ENCODE assay signal across 8 mouse cellular contexts in genomic region chr11:33843294-33843864, GRCm38 (mm10).
DNase-seq lines count a peak whose midpoint lies in the region; ATAC-seq lines count a peak whose summit lies in the region.

No protein-coding gene starts in this region.

- H3K27me3 ChIP-seq in forebrain, embryonic 14.5 days (replicated peaks; ENCODE audit: control insufficient read depth, insufficient read depth, low read length): no peaks in the 10 kb centered on the region
- peaks cover 47% of the 10 kb centered on the region for H3K27me3 ChIP-seq in midbrain, embryonic 10.5 days (ENCODE audit: low read depth, poor library complexity, severe bottlenecking)

- H3K9me3 ChIP-seq in forebrain, embryonic 14.5 days (replicated peaks; ENCODE audit: control insufficient read depth, low read length): no peaks in the 10 kb centered on the region
- no peaks in the 10 kb centered on the region for H3K9me3 ChIP-seq in midbrain, embryonic 10.5 days (replicated peaks)

- no peak for DNase-seq in frontal cortex, adult 2 months (ENCODE audit: extremely low spot score in 1 of 2, low spot score in 1 of 2)
- peak; percentile 8 for DNase-seq in ES-CJ7 (ENCODE audit: low read depth, low spot score)
- DNase-seq in forebrain, embryonic 14.5 days (ENCODE audit: low spot score): peak; percentile 77
- peak; percentile 66 for DNase-seq in midbrain, embryonic 10.5 days (ENCODE audit: low spot score)
- no peak for DNase-seq in urinary bladder, postnatal 14 days (ENCODE audit: low spot score)

- no peaks in the 10 kb centered on the region for H3K36me3 ChIP-seq in forebrain, embryonic 14.5 days (ENCODE audit: control insufficient read depth, insufficient read depth, low read length)
- H3K36me3 ChIP-seq in midbrain, embryonic 10.5 days: no peaks in the 10 kb centered on the region

- H3K4me1 ChIP-seq in forebrain, embryonic 14.5 days (ENCODE audit: control insufficient read depth, insufficient read depth, low read length): 0 out of 2 replicates have a peak, but pooled peaks cover 4% of the 10 kb centered on the region
- H3K4me1 ChIP-seq in midbrain, embryonic 10.5 days: peaks cover 17% of the 10 kb centered on the region

- peak overlapping the region; percentile 30; the same call in 1 of the 2 replicates for H3K27ac ChIP-seq in forebrain, embryonic 14.5 days (ENCODE audit: low read depth, low read length)
- peak overlapping the region; percentile 85 for H3K27ac ChIP-seq in midbrain, embryonic 10.5 days (replicated peaks)

- peak overlapping the region; percentile 52 for H3K4me3 ChIP-seq in forebrain, embryonic 14.5 days (ENCODE audit: low read depth, low read length)
- peak overlapping the region; percentile 65 for H3K4me3 ChIP-seq in midbrain, embryonic 10.5 days

- under 1% methylated on average over 49 of the region's 52 CpGs for WGBS in forebrain, embryonic 14.5 days
- under 1% methylated on average over 49 of the region's 52 CpGs for WGBS in midbrain, embryonic 10.5 days

- ATAC-seq in frontal cortex, adult (ENCODE audit: low TSS enrichment): peak; percentile 73
- peak; percentile 94 for ATAC-seq in forebrain, embryonic 14.5 days
- ATAC-seq in monocyte, adult 5-6 weeks (replicated peaks; ENCODE audit: insufficient number of reproducible peaks, low FRiP score, low TSS enrichment, poor library complexity, severe bottlenecking): no peak
- no peak for ATAC-seq in erythroblast, adult 5-6 weeks (replicated peaks; ENCODE audit: low FRiP score, poor library complexity, severe bottlenecking)

- H3K9ac ChIP-seq in forebrain, embryonic 14.5 days (ENCODE audit: low read length): peak overlapping the region; percentile 75

- H3K4me2 ChIP-seq in forebrain, embryonic 14.5 days (ENCODE audit: low read length): peak overlapping the region; percentile 92

Comparison
In these comparisons a context has a peak if more than half of its experiments do, and no peak if none do; other contexts are left out.
1. ATAC-seq: peak in frontal cortex, adult (single experiment) and forebrain, embryonic 14.5 days (single experiment); none in monocyte, adult 5-6 weeks (single experiment) and erythroblast, adult 5-6 weeks (single experiment).
2. DNase-seq: peak in ES-CJ7 (single experiment), forebrain, embryonic 14.5 days (single experiment) and midbrain, embryonic 10.5 days (single experiment); none in frontal cortex, adult 2 months (0 of 2) and urinary bladder, postnatal 14 days (single experiment).